Mouse (Mus musculus) stomach, postnatal 0 days (tissue): ENCODE results near the gene Ttc9.

ENCODE experiments used
- CTCF ChIP-seq: IDR thresholded peaks from 2 replicates; pipeline ENCODE4 v1.5.1; 2016; ENCODE audit warnings: antibody characterized with exemption, low read depth, mild to moderate bottlenecking, moderate library complexity
- EP300 ChIP-seq: optimal IDR thresholded peaks from 2 replicates; pipeline ENCODE3; 2016; ENCODE audit warnings: antibody characterized with exemption

DNA sequence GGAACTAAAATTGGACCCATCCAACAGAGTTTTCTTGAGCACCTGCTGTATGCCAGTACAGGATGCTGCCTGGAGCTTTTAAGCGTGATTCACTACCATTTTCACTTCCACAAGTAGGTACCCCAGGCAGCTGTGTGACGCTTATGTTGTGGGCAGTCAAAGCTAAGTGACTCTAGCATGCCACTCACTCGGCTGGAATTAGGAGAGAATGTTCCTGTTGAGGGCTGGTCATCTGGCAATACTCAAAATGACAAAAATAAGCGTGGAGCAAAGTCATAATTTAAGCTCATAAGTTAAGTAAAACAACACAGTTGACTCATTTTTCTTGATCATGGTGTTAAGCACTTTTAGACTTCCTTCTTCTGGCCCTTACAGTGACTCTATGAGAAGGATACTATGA lies 31.0 kb downstream of the Ttc9 start:
- TF ChIP-seq CTCF (no peak), EP300 (no peak)
